Mouse (Mus musculus) midbrain, embryonic 14.5 days (tissue): ENCODE measurements around the gene Islr. TPM values are rescaled to one million over a fixed set of nuclear protein-coding genes. Genes with fewer than 3 reads are reported as not detected.
"Not testable (repeated sequence)": the region's sequence is repeated elsewhere in the genome, so short reads cannot be mapped to it uniquely, and the experiment has no call there.

ENCODE experiments used
- ATAC-seq: fragments of 200-750 bp; cut with Nextera tagmentation; 2 replicates; pipeline ENCODE4 v1.8.0; 2017; ENCODE audit warnings: moderate number of reproducible peaks, moderate library complexity; ENCODE audit not compliant: low FRiP score, low TSS enrichment
- DNase-seq: peaks from one replicate; pipeline ENCODE4 v3.0.0-alpha.2; 2015
- H3K27ac ChIP-seq: fragments of 300-500 bp; sonication (generic); replicated peaks from 2 replicates; pipeline ENCODE4 v1.5.1; 2014; ENCODE audit warnings: mild to moderate bottlenecking, low read depth, low read length, moderate library complexity
- H3K27me3 ChIP-seq: fragments of 300-500 bp; sonication (generic); 2 replicates; pipeline ENCODE4 v1.6.1; 2014; ENCODE audit warnings: low read length, control low read depth, mixed read lengths; ENCODE audit not compliant: control insufficient read depth, insufficient read depth
- H3K36me3 ChIP-seq: fragments of 300-500 bp; sonication (generic); 2 replicates; pipeline ENCODE4 v1.6.1; 2014; ENCODE audit warnings: low read length, control low read depth; ENCODE audit not compliant: control insufficient read depth, insufficient read depth
- H3K4me1 ChIP-seq: fragments of 300-500 bp; sonication (generic); 2 replicates; pipeline ENCODE4 v1.6.1; 2014; ENCODE audit warnings: mild to moderate bottlenecking, antibody characterized with exemption, low read length, control low read depth; ENCODE audit not compliant: control insufficient read depth, insufficient read depth
- H3K4me2 ChIP-seq: fragments of 300-500 bp; sonication (generic); 2 replicates; pipeline ENCODE4 v1.6.1; 2014; ENCODE audit warnings: mild to moderate bottlenecking, low read length, moderate library complexity
- H3K4me3 ChIP-seq: fragments of 300-500 bp; sonication (generic); replicated peaks from 2 replicates; pipeline ENCODE4 v1.5.1; 2014; ENCODE audit warnings: low read depth, low read length
- H3K9ac ChIP-seq: fragments of 300-500 bp; sonication (generic); replicated peaks from 2 replicates; pipeline ENCODE4 v1.6.1; 2014; ENCODE audit warnings: mild to moderate bottlenecking, low read length, moderate library complexity
- H3K9me3 ChIP-seq: fragments of 300-500 bp; sonication (generic); 2 replicates; pipeline ENCODE4 v1.6.1; 2016; ENCODE audit warnings: low read length, control low read depth, mixed read lengths; ENCODE audit not compliant: control insufficient read depth
- whole genome bisulfite sequencing: fragments of 180-500 bp; shearing (Covaris S2); extraction: QIAGEN DNeasy Blood & Tissue Kit; methylation state at CpG from one replicate; pipeline ENCODE4 v1.1.7; 2014; 5-methylcytosine and 5-hydroxymethylcytosine counted together
- polyA plus RNA-seq: library from polyadenylated mRNA; unstranded; fragments of >200 nt; fragmentation: Nextera tagmentation; extraction: Ambion mirVana; gene quantifications from 2 replicates; pipeline ENCODE4 v1.2.1, GENCODE M21; 2014

Gene Islr
- polyA plus RNA-seq = 2.4 and 16.6 TPM in 2 replicates

GRCm38 (mm10) chr9:58203516-58204447 lies at the start of gene Islr, which contains the start of gene Islr2:
Gene Islr (minus strand): TSS chr9:58204306.
Gene Islr2 (minus strand): TSS chr9:58204319.
- Histone ChIP-seq H3K4me1 (peaks cover 17% of the 10 kb centered on the region), H3K4me2 (peak within 1 kb of the TSS; percentile 63), H3K27ac (peak within 1 kb of the TSS; percentile 90), H3K36me3 (no peaks in the 10 kb centered on the region), H3K9ac (peak within 1 kb of the TSS; percentile 55), H3K9me3 (no peaks in the 10 kb centered on the region), H3K4me3 (peak within 1 kb of the TSS; percentile 41), H3K27me3 (peaks cover 47% of the 10 kb centered on the region)
- WGBS = under 1% methylated on average over 42 of the region's 42 CpGs
- peak; percentile 90 for DNase-seq
- peak; percentile 77 for ATAC-seq

- Histone ChIP-seq H3K27ac (peak overlapping the region; percentile 74; the same call in 1 of the 2 replicates), H3K4me2 (peak overlapping the region; percentile 77), H3K4me3 (peak overlapping the region; percentile 64), H3K36me3 (peaks cover 34% of the 10 kb centered on the region), H3K9ac (peak overlapping the region; percentile 77)
- DNase-seq, ATAC-seq, H3K4me1 ChIP-seq, H3K27me3 ChIP-seq, H3K9me3 ChIP-seq: not testable (repeated sequence)
- WGBS = 73% methylated on average over 5 of the region's 5 CpGs
Observed at GRCm38 (mm10) chr9:58253805-58254122, 49.7 kb upstream of the Islr start.

- Histone ChIP-seq H3K4me3 (peak within 1 kb of the TSS; percentile 64), H3K4me2 (peak within 1 kb of the TSS; percentile 77), H3K9me3 (no peaks in the 10 kb centered on the region), H3K27me3 (no peaks in the 10 kb centered on the region), H3K9ac (peak within 1 kb of the TSS; percentile 77), H3K4me1 (no peaks in the 10 kb centered on the region), H3K27ac (peak within 1 kb of the TSS; percentile 74), H3K36me3 (peaks cover 29% of the 10 kb centered on the region)
- DNase-seq = peak; percentile 95
- ATAC-seq = peak; percentile 97
- under 1% methylated on average over 31 of the region's 31 CpGs for WGBS
Observed at GRCm38 (mm10) chr9:58253033-58253804, 49.1 kb upstream of the Islr start, which contains the start of gene Stoml1. Gene Stoml1 (plus strand): TSS chr9:58253164.

- H3K4me3 ChIP-seq, H3K4me2 ChIP-seq, ATAC-seq, H3K9me3 ChIP-seq, H3K36me3 ChIP-seq, DNase-seq, H3K27ac ChIP-seq, H3K27me3 ChIP-seq, H3K9ac ChIP-seq, H3K4me1 ChIP-seq: not testable (repeated sequence)
- WGBS = 94% methylated on average over 1 of the region's 1 CpGs
Observed at GRCm38 (mm10) chr9:58250730-58251129, 46.6 kb upstream of the Islr start.

GRCm38 (mm10) chr9:58250322-58250721 lies 46.2 kb upstream of the Islr start:
- Histone ChIP-seq H3K36me3 (no peaks in the 10 kb centered on the region), H3K9me3 (no peaks in the 10 kb centered on the region), H3K27me3 (no peaks in the 10 kb centered on the region), H3K27ac (no peak overlapping the region), H3K9ac (no peak overlapping the region), H3K4me2 (peak overlapping the region; percentile 52; the same call in 1 of the 2 replicates), H3K4me3 (no peak overlapping the region), H3K4me1 (peaks cover 6% of the 10 kb centered on the region; the same call in 1 of the 2 replicates)
- ATAC-seq = no peak
- 78% methylated on average over 8 of the region's 8 CpGs for WGBS
- no peak for DNase-seq

- peak within 1 kb of the TSS; percentile 44 for H3K9ac ChIP-seq
- H3K4me1 ChIP-seq = peaks cover 6% of the 10 kb centered on the region; the same call in 1 of the 2 replicates
- peak; percentile 70 for DNase-seq
- no peaks in the 10 kb centered on the region for H3K9me3 ChIP-seq
- no peak within 1 kb of the TSS for H3K27ac ChIP-seq
- peak within 1 kb of the TSS; percentile 52 for H3K4me2 ChIP-seq
- no peaks in the 10 kb centered on the region for H3K27me3 ChIP-seq
- H3K4me3 ChIP-seq = peak within 1 kb of the TSS; percentile 25
- 1% methylated on average over 16 of the region's 16 CpGs for WGBS
- ATAC-seq = no peak
- H3K36me3 ChIP-seq = no peaks in the 10 kb centered on the region
Observed at GRCm38 (mm10) chr9:58249592-58250192, 45.6 kb upstream of the Islr start, which contains the start of gene Pml. Gene Pml (minus strand): TSS chr9:58249786.

- H3K4me2 ChIP-seq = peak overlapping the region; percentile 52
- H3K9me3 ChIP-seq = no peaks in the 10 kb centered on the region
- peak overlapping the region; percentile 25; the same call in 1 of the 2 replicates for H3K4me3 ChIP-seq
- no peak overlapping the region for H3K27ac ChIP-seq
- DNase-seq (no peak), ATAC-seq (no peak)
- no peaks in the 10 kb centered on the region for H3K27me3 ChIP-seq
- H3K9ac ChIP-seq = no peak overlapping the region
- H3K4me1 ChIP-seq = peaks cover 6% of the 10 kb centered on the region; the same call in 1 of the 2 replicates
- no peaks in the 10 kb centered on the region for H3K36me3 ChIP-seq
- WGBS = 48% methylated on average over 7 of the region's 7 CpGs
Observed at GRCm38 (mm10) chr9:58248746-58249413, 44.8 kb upstream of the Islr start.
